Mouse (Mus musculus): Measurements from ENCODE around the gene Gabrr3.
"Not testable (repeated sequence)": the region's sequence is repeated elsewhere in the genome, so short reads cannot be mapped to it uniquely, and the experiment has no call there.

The Gabrr3 gene

DNA sequence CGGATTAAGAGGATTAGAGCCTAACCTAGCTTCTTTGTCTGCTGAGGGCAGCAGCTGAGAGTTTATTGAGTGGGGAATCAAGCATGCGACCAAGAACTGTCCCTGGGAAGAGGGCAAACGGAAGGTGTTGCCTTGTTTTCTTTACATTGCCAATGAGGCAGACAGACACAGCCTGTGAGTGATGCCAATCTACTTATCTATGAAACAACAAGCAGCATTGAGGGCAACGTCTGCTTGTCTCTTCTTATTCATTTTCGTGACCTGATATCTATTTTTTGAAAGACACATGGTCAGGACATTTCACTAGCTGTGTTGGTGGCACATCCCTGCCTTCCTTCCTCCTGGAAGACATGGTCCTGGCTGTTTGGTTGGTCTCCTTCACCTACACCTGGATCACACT is at the start of gene Gabrr3:
TSS of gene Gabrr3 (plus strand) at position 301 of the 400 bp plus-strand sequence.
- DNase-seq (ENCODE audit: low spot score in 2 of 2): no peak

DNA sequence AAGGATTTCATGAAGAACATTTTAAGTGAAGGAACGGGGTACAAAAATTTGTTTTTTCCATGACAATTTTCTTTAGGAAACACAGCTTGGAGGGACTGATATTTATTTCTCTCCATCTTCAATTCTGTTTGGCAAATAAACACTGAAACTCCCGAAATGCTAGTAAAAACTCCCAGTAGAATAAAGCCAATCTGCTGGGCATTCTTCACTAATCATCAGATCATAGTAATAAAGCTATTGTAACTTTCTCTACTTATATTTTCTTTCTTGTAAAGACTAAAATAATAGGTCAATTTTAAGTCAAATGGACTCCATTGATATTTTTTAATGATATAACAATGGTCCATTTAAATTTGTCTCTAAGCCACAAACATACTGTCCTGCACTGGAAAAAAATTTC is 43.2 kb upstream of the Gabrr3 start, which contains the start of gene Olfr209:
TSS of gene Olfr209 (minus strand) at position 101 of the 400 bp plus-strand sequence.
- no peak for DNase-seq (ENCODE audit: low spot score in 2 of 2)

DNA sequence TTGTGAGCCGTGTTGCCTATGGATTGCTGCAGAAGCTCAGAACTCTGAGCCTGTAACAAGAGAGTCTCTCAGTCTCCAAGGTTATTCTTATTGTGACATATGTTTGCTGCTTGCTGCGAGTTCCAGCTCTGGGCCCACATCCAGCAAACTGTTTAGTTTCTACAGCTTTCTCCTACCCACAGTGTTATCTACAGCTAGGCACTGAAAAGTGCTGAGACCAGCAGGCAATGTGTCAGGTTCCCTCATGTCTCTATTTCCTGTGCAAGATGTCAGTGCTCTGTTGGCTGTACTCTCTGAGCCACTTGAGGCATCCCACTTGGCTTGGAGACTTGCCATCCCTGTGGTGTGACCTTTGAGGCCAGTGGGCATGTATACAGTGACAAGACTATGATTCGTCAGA is 13.8 kb upstream of the Gabrr3 start:
- no peak for DNase-seq (ENCODE audit: low spot score in 2 of 2)

DNA sequence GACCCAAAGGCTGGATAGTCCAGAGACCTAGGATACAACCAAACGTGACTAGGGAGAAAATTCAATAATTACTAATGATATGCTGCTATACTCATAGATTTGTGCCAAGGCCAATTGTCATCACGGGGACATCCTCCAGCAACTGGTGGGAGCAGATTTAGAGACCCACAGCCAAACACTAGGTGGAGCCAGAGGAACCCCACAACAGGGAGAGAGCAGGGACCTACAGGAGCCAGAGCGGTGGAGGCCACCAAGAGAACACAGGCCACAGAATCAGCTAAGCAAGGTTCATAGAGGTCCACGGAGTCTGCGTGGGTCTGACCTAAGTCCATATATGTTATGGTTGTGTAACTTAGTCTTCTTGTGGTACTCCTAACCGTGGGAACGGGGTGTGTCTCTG is 6.0 kb upstream of the Gabrr3 start:
- no peak for DNase-seq (ENCODE audit: low spot score in 2 of 2)

DNA sequence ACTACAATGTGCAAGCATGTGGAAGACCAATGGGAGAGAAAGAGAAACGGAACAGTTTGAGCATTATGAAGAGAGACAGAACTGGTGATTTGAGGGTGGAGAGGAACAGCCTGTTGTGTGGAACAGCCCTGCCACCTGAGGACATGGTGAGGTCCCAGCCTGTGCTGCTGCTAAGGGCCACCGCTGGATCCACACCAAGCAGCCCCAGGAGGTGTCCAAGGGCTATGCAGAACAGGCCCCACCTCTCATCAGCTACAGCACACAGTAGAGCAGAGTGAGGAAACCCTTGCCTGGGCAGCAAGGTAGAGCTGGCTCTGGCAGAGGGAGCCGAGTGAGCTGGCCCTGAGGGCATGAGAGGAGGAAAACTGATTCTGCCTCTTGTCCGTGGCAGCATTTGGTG is 5.1 kb upstream of the Gabrr3 start:
- no peak for DNase-seq (ENCODE audit: low spot score in 2 of 2)

DNA sequence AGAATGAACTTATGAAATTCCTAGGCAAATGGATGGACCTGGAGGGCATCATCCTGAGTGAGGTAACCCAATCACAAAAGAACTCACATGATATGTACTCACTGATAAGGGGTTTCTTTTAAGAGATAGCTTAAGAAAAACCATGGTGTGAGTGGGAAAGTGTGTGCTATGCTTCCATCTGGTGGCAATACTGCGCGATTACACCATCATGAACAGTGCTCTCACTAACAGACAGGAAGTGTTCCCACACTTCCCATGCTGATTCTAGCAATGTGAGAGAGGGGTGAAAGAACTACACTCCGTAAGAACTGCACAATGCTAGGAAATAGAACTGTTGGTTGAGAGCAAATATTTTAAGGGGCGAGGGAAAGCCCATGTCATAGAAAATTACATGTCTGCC is 3.4 kb upstream of the Gabrr3 start:
- DNase-seq (ENCODE audit: low spot score in 2 of 2): no peak

DNA sequence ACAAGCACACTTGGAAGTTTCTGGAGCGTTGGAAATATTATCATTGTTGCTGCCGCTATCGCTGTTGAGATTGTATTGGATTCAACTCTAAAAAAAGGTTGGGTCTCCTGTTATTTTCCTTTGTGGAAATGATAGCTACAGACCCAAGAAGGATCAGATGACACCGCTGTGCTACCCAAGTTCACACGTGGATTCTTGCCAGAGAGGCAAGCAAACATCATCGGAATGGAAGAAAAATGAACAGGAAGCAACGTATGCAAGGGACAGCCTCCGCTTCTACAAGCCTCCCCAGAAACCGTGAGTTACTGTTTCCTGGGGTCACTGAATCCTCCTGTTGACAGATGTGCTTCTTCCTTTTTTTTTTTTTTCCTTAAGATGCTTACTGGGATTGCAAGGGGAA is 2.3 kb upstream of the Gabrr3 start:
- DNase-seq (ENCODE audit: low spot score in 2 of 2): no peak

DNA sequence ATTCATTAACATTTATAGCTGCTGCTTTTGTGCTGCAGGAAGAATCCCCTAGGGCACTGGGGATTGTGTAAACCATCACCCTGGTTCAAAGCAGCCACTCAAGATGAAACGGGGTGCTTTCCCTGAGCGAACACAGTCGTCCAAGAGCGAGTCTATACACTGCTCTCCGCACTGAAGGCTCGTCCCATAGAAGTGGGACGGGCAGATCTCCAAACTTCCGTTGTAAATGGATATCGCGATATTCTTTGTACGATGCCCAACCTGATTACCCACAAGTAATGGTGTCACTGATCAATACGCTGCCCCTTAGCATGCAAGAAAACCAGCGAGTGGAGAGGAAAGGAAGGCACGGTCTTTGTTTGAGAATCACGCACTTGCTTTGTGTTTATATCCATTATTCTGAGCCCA is 2.2 kb downstream of the Gabrr3 start:
- DNase-seq (ENCODE audit: low spot score in 2 of 2): no peak

DNA sequence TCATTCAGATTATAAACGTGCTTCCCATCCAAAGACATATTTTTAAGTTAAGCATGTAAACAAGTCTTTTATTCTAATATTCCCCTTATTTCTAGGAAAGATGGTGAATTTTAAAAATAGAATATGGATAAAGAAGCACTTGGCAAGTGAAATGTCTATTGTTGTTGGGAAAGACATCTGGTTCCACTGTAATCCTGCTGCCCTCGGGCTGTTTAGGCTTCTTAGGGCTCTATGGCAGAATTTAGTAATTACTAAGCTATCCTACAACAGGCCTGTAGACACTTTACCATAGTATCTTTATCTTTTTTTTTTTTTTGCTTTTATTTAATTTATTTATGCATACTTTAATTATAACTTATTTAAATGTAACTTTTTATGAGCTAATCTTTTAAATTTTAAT is 2.7 kb downstream of the Gabrr3 start:
- no peak for DNase-seq (ENCODE audit: low spot score in 2 of 2)

DNA sequence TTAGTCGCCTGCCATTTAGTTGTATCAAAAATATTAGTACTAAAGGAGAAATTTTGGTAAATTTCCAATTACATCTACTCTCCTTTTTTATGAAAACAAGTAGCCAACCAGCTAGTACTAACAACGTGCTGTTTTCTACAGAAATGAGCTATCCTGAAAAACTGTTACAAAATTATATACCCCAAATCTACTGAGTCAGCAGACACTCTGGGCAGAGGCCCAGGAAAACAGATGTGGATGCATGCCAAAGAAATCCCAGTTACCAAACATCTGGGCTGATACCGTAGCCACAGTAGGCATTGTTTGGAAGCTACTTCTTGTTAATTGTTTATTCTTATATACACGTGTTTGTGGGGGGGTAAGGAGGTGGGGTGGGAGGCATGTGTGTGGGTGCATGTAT is 6.3 kb downstream of the Gabrr3 start:
- DNase-seq (ENCODE audit: low spot score in 2 of 2): no peak

DNA sequence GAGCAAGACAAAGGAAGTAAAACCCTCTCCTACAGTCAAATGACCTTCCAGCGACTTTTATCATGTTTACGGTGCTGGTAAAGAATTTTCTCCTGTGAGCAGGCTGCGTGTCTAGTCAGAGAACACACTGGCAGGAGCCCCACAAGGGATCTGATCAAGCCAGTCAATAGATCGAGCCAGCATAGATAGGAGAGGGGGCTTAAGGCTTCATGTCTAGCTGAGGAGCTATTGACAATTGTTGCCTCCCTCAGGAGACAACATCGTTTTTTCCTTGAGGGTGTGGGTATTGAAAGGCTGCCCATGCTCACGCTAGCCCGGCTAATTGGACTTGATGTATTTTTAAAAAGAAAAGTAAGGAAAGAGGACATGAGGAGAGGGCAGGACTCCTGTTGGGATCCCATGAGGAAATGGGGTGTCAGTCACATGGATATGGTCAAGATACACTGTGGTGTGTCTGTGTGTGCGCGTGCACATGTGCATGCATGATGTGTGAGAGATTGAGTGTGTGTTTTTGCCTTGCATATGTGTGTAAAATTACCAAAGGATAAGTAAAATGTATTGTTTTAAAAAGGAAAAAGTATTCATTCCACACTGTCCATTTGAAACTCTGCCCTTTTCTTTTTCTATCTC is 13.2 kb downstream of the Gabrr3 start:
- no peak for DNase-seq (ENCODE audit: low spot score in 2 of 2)

DNA sequence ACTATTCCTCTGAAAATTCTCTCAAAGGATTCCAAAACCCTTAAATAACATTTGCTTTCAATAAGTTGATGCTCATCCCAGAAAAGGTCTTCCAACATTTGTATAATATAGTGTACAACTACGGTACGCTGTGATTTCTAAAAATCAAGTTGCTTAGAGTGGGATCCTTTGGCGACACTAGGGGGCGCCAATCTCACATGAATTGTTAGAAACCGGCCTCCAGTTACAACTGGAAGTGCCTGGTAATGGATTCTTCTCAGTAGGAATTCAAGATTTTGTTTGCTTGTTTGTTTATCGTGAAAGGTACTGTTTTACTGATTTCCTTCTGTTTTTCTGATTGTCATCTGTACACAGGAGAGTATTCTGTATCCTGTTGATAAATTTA is 13.7 kb downstream of the Gabrr3 start:
- peak; percentile 33 to 38 for DNase-seq (ENCODE audit: low spot score in 2 of 2)

DNA sequence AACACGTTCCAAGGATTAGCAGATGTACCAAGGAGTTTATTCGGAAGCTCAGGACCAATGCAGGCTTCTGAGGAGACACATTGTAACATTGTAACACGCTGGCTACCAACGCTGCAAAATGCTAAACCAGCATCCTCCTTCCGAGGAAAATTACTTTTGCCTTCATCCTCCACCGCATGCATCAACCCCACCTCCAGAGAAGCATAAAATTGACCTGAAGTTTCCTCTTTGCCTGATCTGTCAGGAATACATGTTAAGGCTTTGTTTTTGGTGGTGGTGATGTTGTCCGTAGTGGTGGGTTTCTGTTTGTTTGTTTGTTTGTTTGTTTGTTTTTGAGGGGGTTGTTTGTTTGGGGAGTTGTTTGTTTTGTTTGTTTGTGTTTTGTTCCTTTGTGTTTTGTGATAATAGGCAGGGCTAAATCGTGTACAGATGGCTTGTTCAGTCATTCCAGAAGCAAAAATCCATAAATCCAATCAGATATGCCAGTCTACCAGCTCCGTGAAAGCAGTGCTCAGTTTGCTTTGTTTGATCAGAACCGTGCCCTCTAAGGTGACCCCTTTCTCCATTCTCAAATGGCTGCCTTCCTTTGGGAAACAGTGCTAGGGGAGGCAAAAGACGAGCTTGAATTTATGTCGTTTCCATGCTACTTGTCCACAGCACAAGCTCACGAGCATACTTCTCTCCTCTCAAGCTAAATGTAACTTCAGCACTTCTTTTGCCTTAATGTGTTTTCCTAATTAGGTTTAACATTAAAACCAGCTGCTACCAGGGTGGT is 14.6 kb downstream of the Gabrr3 start:
- DNase-seq (ENCODE audit: low spot score in 2 of 2): no peak

DNA sequence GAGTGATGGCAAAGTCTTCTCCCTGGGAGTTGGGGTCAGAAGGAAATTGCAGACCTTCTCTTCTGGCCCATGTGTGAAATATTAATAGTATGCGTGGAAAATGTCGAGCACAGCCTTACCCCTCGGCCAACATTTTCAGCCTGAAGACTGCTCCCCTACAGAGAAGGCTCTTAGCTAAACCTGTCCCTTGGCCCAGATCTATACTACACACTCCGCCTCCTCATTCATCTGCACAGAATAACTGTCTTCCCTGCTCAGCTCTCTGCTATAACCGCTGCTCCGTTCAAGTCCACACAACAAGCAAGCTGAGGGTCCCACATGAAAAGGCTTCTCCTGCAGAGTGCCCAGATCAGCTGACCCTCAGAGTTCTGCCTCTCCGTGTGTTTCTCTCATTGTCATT is 20.8 kb downstream of the Gabrr3 start:
- no peak for DNase-seq (ENCODE audit: low spot score in 2 of 2)

DNA sequence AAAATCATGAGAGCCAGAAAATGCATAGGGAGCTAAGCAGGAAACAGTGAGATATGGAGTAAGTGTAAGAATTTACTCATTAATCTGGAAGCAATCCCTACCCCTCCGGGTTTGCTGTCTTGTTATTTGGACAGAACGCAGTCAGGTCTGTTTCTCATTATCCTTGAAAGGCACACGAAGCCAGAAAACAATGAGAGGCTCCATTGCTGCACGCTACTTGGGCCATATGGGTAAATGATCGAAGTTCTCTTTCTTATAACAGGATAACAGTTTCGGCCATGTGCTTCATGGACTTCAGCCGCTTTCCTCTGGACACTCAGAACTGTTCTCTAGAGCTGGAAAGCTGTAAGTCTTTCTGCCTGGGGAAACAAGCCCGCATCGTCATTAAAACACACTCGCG is 26.0 kb downstream of the Gabrr3 start:
- no peak for DNase-seq (ENCODE audit: low spot score in 2 of 2)

DNA sequence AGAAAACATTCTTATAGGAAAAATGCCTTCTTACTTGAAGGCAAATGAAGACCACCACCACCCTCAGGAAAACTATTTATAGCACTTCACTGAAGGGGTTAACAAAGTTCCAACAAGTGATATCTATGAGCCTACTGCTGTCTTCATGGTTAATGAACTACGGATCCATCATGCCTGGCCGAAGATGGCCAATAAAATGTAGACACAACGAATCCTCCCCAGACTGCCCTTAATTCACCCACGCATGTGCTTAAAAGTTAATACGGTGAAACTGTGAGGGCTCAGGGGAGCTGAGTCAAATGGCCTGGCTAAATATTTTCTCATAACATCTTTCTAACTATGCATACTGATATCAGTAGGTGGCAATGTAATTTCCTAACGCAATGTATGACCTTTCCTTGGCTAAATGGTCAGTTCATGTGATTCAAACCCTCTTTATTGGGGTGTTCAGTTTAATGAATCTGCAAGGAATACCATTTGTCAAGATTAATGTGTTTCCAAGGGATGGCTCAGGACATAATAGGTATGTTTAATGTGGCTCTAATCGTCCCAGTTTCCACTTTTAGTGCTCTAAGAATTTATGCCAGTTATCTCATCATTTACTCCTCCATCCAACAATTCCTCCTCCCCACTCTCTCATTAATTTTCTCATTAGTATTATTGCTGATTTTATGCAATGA is 37.9 kb downstream of the Gabrr3 start:
- no peak for DNase-seq (ENCODE audit: low spot score in 2 of 2)

DNA sequence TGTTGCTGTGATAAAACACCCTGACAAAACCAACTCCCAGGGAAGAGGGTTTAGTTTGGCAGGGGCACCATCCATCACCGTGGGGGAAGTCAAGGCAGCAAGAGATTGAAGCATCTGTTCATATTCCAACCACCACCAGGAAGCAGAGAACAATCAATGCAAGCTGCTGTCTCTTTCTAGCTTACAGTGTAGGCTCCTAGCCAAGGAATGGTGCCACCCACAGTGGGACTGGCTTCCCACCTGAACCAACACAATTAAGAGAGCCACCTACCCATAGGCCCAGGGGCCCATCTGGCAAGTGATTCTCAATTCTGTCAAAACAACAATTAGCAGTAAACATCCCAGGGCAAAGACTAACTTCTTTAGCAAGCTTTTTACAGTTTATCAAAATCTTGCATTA is 41.0 kb downstream of the Gabrr3 start:
- no peak for DNase-seq (ENCODE audit: low spot score in 2 of 2)

DNA sequence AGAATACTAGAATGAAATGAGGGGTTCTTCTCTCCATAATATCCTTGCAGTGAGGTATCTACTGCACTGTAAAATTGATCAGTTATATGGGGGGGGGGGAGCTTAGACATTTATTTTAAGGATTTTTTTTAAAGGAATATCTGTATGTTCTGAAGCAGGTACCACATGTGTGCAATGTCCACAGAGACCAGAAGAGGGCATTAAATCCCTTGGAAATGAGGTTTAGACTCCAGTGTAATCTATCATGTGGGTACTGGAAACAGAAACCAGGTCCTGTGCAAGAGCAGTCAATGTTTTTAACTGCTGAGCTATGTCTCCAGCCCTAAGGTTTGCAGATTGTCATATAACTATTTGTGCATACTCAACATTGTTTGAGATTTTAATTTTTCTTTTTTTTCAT is 42.0 kb downstream of the Gabrr3 start:
- no peak for DNase-seq (ENCODE audit: low spot score in 2 of 2)

DNA sequence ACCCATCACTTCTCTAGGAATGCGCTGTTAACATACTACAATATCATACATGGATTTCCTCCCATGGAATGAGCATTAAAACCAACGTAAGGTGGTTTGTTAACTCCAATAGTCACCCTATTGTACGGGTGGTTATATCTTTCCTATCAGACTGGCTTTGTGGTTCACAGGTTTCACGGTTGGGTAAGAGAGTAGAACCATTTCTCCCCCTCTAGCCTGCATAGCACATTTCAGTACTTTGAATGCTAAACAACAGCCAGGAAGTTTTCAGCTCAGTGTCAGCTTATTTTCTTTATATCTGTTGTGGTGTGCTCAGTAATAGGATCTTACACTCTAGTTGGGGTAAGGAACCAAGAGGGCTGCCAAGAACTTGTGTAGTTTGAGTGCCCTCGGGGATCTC is 44.7 kb downstream of the Gabrr3 start:
- DNase-seq (ENCODE audit: low spot score in 2 of 2): no peak

DNA sequence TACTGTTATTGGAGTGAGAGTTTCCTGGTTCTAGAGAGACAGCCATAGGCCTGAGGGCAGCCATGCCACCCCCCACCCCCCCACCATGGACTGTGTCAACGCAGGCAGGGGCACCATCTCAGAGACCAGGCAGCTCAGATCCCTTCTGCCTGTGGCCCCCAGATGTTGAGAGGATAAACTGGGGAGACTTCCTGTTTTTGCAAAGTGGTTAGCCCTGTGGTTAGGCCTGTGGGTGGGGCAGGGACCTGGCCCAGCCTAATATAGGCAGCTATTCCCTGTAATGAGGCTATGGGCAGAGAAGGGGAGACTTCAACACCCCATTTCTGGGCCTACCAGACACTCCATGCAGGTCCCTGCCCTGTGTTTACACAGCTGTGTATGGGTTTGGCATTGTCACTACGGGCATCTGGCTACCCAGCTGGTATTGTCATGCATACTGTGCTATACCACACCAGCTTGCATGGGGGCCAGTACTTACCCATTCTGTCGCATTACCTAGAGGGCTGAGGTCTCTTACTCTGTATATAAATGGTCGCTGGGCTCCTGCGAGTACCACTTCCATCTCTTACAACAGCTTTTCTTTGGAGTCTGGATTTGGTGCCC is 52.2 kb downstream of the Gabrr3 start:
- not testable (repeated sequence) for DNase-seq (ENCODE audit: low spot score in 2 of 2)

DNA sequence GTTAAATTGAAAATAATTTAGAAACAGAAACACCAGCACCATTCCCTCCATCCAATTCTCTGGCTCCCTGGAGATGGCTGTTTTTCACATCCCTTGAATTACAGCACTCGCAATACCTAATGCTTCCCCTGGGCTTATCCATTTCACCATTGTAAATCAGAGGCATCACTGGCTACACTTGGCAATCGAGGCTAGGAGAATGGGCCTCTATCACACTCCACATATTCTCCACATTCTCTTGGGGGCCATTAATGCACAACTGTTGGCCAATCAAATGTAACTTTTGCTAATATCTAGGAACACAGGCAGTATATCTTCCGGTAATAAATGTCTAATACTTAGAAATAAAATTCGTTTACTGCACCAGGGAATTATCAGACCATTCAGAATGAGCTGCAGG is 56.4 kb downstream of the Gabrr3 start:
- no peak for DNase-seq (ENCODE audit: low spot score in 2 of 2)

DNA sequence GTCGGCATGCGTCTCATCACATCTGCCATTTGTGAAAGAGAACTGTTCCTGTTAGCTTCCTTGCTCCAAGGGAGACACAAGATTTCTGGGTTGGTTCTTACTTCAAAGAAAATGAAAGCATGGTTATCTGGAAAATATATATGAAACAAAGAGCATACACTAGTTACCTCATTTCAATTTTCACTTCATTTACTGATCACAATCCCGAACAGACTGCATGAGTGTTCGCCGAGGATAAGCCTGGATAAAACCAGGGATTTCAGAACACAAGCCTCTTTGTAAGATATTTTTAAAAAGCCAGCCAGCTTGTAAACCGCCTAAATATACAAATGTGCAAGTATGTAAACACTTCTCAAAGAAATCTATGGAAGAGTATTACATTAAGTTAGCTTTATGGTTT is 56.8 kb downstream of the Gabrr3 start:
- DNase-seq (ENCODE audit: low spot score in 2 of 2): no peak

DNA sequence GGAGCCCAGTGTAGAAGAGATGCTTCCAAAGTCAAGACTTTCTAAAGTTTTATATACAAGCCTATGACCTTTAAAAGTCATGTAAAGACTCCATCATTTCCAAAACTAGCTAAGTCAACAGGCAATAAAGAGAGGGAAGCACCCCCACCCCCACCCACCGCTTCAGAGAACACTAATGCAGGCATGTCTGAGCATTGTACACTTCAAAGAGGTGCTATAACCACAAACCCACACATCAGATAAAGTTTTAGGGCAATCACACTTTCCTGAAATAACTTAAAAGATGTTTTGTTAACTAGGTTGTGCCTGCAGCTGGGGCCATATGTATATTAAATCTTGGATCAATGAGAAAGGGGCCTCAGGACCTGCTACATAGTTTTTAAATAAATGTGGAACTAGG is 62.7 kb downstream of the Gabrr3 start:
- DNase-seq (ENCODE audit: low spot score in 2 of 2): no peak

Data from urinary bladder, adult 18-20 months (tissue).